Comparison of ENCODE assay signal across 19 mouse cellular contexts in genomic region chr2:3266466-3266865, GRCm38 (mm10). TPM values are rescaled to one million over a fixed set of nuclear protein-coding genes. Genes with fewer than 3 reads are reported as not detected.
DNase-seq lines count a peak whose midpoint lies in the region; TF ChIP-seq lines count a peak whose summit lies in the region.
"Had no signal": no experiment of that assay in that cellular context is flagged by ENCODE, and none has a peak within 500 bp of the region (broad histone marks: within the 10 kb centered on the region; RNA-seq: fewer than 3 reads in every experiment).

No protein-coding gene starts in this region.

- peak overlapping the region; percentile 12; the same call in 1 of the 2 replicates for H3K27ac ChIP-seq in olfactory bulb, adult 2 months (ENCODE audit: insufficient read depth, low read depth, low read length)

- no peak overlapping the region for H3K4me3 ChIP-seq in olfactory bulb, adult 2 months (ENCODE audit: insufficient read depth, low read depth, low read length)

- TF ChIP-seq CTCF in olfactory bulb, adult 2 months (IDR thresholded peaks at IDR 0.05; ENCODE audit: insufficient read depth, low read depth, low read length) = no peak

- peak; percentile 66 for DNase-seq in 416B (ENCODE audit: low read depth)
- peak; percentile 65 for DNase-seq in brain, adult 2 months (ENCODE audit: low read depth, low spot score)
- DNase-seq in urinary bladder, adult 18-20 months (ENCODE audit: low spot score in 2 of 2) = no peak
- DNase-seq in gastrocnemius, postnatal 14 days = no peak
- no peak for DNase-seq in adrenal gland, adult 18-20 months (ENCODE audit: low spot score in 2 of 2)
- DNase-seq: adrenal gland, adult 2 months; adrenal gland, adult 8-10 months; adrenal gland, postnatal 10 days; adrenal gland, postnatal 14 days; adrenal gland, postnatal 25 days; adrenal gland, postnatal 36 days; B cell, adult 2 months; cerebellum, adult 11 months; cerebellum, adult 11-12 months; cerebellum, adult 18-20 months; cerebellum, adult 2 months; cerebellum, adult 8-10 months; cerebellum, adult 9-10 months had no signal

- H3K4me1 ChIP-seq in olfactory bulb, adult 2 months (ENCODE audit: control insufficient read depth, insufficient read depth, low read length) = peaks cover 4% of the 10 kb centered on the region; the same call in 1 of the 2 replicates

- WGBS in olfactory bulb, adult 2 months = 52% methylated on average over 3 of the region's 3 CpGs

- no peak for TF ChIP-seq POLR2A in olfactory bulb, adult 2 months (IDR thresholded peaks at IDR 0.05; ENCODE audit: insufficient read depth, low read depth, low read length)

- intact Hi-C loops in gastrocnemius, postnatal 14 days (cut with DNase I; ENCODE audit: low total_unique reads) = no loop called here

RNA-seq across cellular contexts. Expression of gene Nmt2, which starts 17.5 kb away (rescaled TPM):
- polyA plus RNA-seq in olfactory bulb, adult 2 months (2012; ENCODE audit: insufficient read depth, insufficient read length, low replicate concordance, missing spikeins) = not detected in 2 replicates
- total RNA-seq in gastrocnemius, postnatal 14 days (2021) = 1 to 10 TPM; 7.4 to 9.6 TPM
- 10 to 100 TPM; 36.6 to 62.1 TPM for total RNA-seq in adrenal gland, adult 18-20 months (2021)

Comparison
In these comparisons a context has a peak if more than half of its experiments do, and no peak if none do; other contexts are left out.
1. DNase-seq: peak in 416B (single experiment) and brain, adult 2 months (single experiment); none in urinary bladder, adult 18-20 months (0 of 2), gastrocnemius, postnatal 14 days (single experiment) and adrenal gland, adult 18-20 months (0 of 2).